11 mouse cellular contexts compared by ENCODE assay signal in genomic region chr4:58447841-58448240, GRCm38 (mm10).
A peak's percentile ranks its signal among the peaks of the same experiment; 100 is the strongest.
DNase-seq lines count a peak whose midpoint lies in the region; ATAC-seq and TF ChIP-seq lines count a peak whose summit lies in the region.
"Had no signal": no experiment of that assay in that cellular context is flagged by ENCODE, and none has a peak within 500 bp of the region (broad histone marks: within the 10 kb centered on the region; RNA-seq: fewer than 3 reads in every experiment).

No protein-coding gene starts in this region.

- H3K9me3 ChIP-seq in kidney, embryonic 15.5 days (replicated peaks): no peaks in the 10 kb centered on the region
- H3K9me3 ChIP-seq: heart, embryonic 15.5 days; midbrain, embryonic 12.5 days had no signal

- no peak overlapping the region for H3K4me3 ChIP-seq in kidney, embryonic 15.5 days (replicated peaks)
- H3K4me3 ChIP-seq in layer of hippocampus, adult 2 months: no peak overlapping the region
- H3K4me3 ChIP-seq: heart, embryonic 15.5 days; midbrain, embryonic 12.5 days had no signal

- TF ChIP-seq CTCF in layer of hippocampus, adult 2 months (conservative IDR thresholded peaks at IDR 0.05): no peak

- no peak overlapping the region for H3K27ac ChIP-seq in kidney, embryonic 15.5 days
- no peak overlapping the region for H3K27ac ChIP-seq in layer of hippocampus, adult 2 months
- H3K27ac ChIP-seq: heart, embryonic 15.5 days; midbrain, embryonic 12.5 days had no signal

- no peak for ATAC-seq in kidney, embryonic 15.5 days (replicated peaks; ENCODE audit: low FRiP score)
- ATAC-seq: inflammation-experienced regulatory T-cells, adult 6 months; liver, postnatal 0 days had no signal

- no peaks in the 10 kb centered on the region for H3K27me3 ChIP-seq in kidney, embryonic 15.5 days
- H3K27me3 ChIP-seq: heart, embryonic 15.5 days; midbrain, embryonic 12.5 days had no signal

- DNase-seq in kidney, postnatal 10 days: peak; percentile 38
- DNase-seq in brain, adult 2 months (ENCODE audit: low read depth, low spot score): peak; percentile 66
- peak; percentile 18 to 29 for DNase-seq in gastrocnemius, adult 8-10 months (ENCODE audit: low spot score in 2 of 2)
- peak; percentile 59 for DNase-seq in lung, postnatal 14 days
- no peak for DNase-seq in layer of hippocampus, adult 2 months (ENCODE audit: low spot score in 2 of 2)
- no peak for DNase-seq in urinary bladder, adult 2 months (ENCODE audit: low spot score)
- DNase-seq: liver, postnatal 0 days had no signal

- no peak overlapping the region for H3K9ac ChIP-seq in kidney, embryonic 15.5 days
- H3K9ac ChIP-seq: heart, embryonic 15.5 days; liver, postnatal 0 days; midbrain, embryonic 12.5 days had no signal

- H3K4me2 ChIP-seq in kidney, embryonic 15.5 days: no peak overlapping the region
- H3K4me2 ChIP-seq: heart, embryonic 15.5 days; midbrain, embryonic 12.5 days had no signal

- H3K4me1 ChIP-seq in kidney, embryonic 15.5 days: peaks cover 3% of the 10 kb centered on the region; the same call in 1 of the 2 replicates
- H3K4me1 ChIP-seq: heart, embryonic 15.5 days; midbrain, embryonic 12.5 days had no signal

- no peaks in the 10 kb centered on the region for H3K36me3 ChIP-seq in kidney, embryonic 15.5 days
- H3K36me3 ChIP-seq: heart, embryonic 15.5 days; midbrain, embryonic 12.5 days had no signal

- whole genome bisulfite sequencing in kidney, embryonic 15.5 days: 76% methylated on average over 7 of the region's 7 CpGs

Comparison
In these comparisons a context has a peak if more than half of its experiments do, and no peak if none do; other contexts are left out.
1. DNase-seq: peak in kidney, postnatal 10 days (single experiment), brain, adult 2 months (single experiment), gastrocnemius, adult 8-10 months (2 of 2) and lung, postnatal 14 days (single experiment); none in layer of hippocampus, adult 2 months (0 of 2) and urinary bladder, adult 2 months (single experiment).